Mouse (Mus musculus) neural tube, embryonic 14.5 days (tissue): ENCODE measurements around the gene Prdx6. TPM values are rescaled to one million over a fixed set of nuclear protein-coding genes. Genes with fewer than 3 reads are reported as not detected.

Experiments
- ATAC-seq: fragments of 200-750 bp; cut with Nextera tagmentation; 2 replicates; pipeline ENCODE4 v1.8.0; 2017; ENCODE audit warnings: low read depth, mild to moderate bottlenecking, moderate TSS enrichment, moderate library complexity
- H3K27ac ChIP-seq: fragments of 300-500 bp; sonication (generic); 2 replicates; pipeline ENCODE4 v1.5.1; 2014; ENCODE audit warnings: low read depth, mild to moderate bottlenecking, control low read depth, low read length, moderate library complexity, mixed read lengths
- H3K27me3 ChIP-seq: fragments of 300-500 bp; sonication (generic); 2 replicates; pipeline ENCODE4 v1.6.1; 2014; ENCODE audit warnings: low read length; ENCODE audit not compliant: control insufficient read depth, insufficient read depth
- H3K36me3 ChIP-seq: fragments of 300-500 bp; sonication (generic); 2 replicates; pipeline ENCODE4 v1.6.1; 2014; ENCODE audit warnings: low read length, mixed read lengths; ENCODE audit not compliant: control insufficient read depth, insufficient read depth
- H3K4me1 ChIP-seq: fragments of 300-500 bp; sonication (generic); 2 replicates; pipeline ENCODE4 v1.6.1; 2014; ENCODE audit warnings: low read length; ENCODE audit not compliant: control insufficient read depth, insufficient read depth
- H3K4me2 ChIP-seq: fragments of 300-500 bp; sonication (generic); 2 replicates; pipeline ENCODE4 v1.6.1; 2014; ENCODE audit warnings: mild to moderate bottlenecking, low read depth, low read length, control low read depth
- H3K4me3 ChIP-seq: fragments of 300-500 bp; sonication (generic); 2 replicates; pipeline ENCODE4 v1.5.1; 2014; ENCODE audit warnings: low read depth, low read length, control low read depth, mixed read lengths
- H3K9ac ChIP-seq: fragments of 300-500 bp; sonication (generic); replicated peaks from 2 replicates; pipeline ENCODE4 v1.6.1; 2014; ENCODE audit warnings: low read depth, mild to moderate bottlenecking, control low read depth, low read length, mixed read lengths
- H3K9me3 ChIP-seq: fragments of 300-500 bp; sonication (generic); 2 replicates; pipeline ENCODE4 v1.6.1; 2016; ENCODE audit warnings: low read length; ENCODE audit not compliant: control insufficient read depth
- WGBS: fragments of 180-500 bp; shearing (Covaris S2); extraction: QIAGEN DNeasy Blood & Tissue Kit; methylation state at CpG from one replicate; pipeline ENCODE4 v1.1.7; 2014; 5-methylcytosine and 5-hydroxymethylcytosine counted together
- polyA plus RNA-seq: library from polyadenylated mRNA; unstranded; fragments of >200 nt; fragmentation: Nextera tagmentation; extraction: Ambion mirVana; gene quantifications from 2 replicates; pipeline ENCODE4 v1.2.1, GENCODE M21; 2014

Prdx6 gene
- polyA plus RNA-seq, 1 experiment from 2014 or later: 154 TPM

DNA sequence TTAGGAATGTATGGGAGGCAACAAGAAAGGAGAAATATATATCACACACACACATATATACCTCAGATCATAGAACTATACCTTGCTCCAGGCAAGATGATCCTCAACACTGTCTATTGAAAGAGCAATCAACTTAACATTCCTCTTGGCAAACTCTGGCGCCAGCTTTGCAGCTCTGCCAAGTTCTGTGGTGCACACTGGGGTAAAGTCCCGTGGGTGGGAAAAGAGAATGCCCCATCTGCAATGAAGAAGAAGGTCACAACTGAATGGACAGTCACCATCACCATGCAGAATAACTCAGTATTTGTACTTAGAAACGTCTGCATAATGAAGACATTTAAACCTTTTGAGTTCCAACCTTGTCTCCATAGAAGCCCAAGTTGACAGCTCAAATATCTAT is 3.8 kb downstream of the Prdx6 start:
- no peak overlapping the region for H3K4me2 ChIP-seq
- peaks cover 22% of the 10 kb centered on the region for H3K4me1 ChIP-seq

GRCm38 (mm10) chr1:161237750-161238149 is 13.3 kb downstream of the Prdx6 start:
- Histone ChIP-seq H3K9me3 (no peaks in the 10 kb centered on the region), H3K4me1 (no peaks in the 10 kb centered on the region), H3K27ac (no peak overlapping the region), H3K4me3 (no peak overlapping the region), H3K36me3 (peaks cover 15% of the 10 kb centered on the region), H3K9ac (no peak overlapping the region), H3K27me3 (no peaks in the 10 kb centered on the region), H3K4me2 (no peak overlapping the region)
- 100% methylated on average over 4 of the region's 4 CpGs for WGBS
- no peak for ATAC-seq

More for the DNA sequence above, 3.8 kb downstream of the Prdx6 start:
- no peaks in the 10 kb centered on the region for H3K9me3 ChIP-seq
- WGBS: 71% methylated on average over 3 of the region's 3 CpGs
- ATAC-seq: no peak
- H3K4me3 ChIP-seq: no peak overlapping the region
- H3K27ac ChIP-seq: no peak overlapping the region
- H3K36me3 ChIP-seq: peaks cover 13% of the 10 kb centered on the region
- H3K27me3 ChIP-seq: no peaks in the 10 kb centered on the region
- H3K9ac ChIP-seq: no peak overlapping the region

DNA sequence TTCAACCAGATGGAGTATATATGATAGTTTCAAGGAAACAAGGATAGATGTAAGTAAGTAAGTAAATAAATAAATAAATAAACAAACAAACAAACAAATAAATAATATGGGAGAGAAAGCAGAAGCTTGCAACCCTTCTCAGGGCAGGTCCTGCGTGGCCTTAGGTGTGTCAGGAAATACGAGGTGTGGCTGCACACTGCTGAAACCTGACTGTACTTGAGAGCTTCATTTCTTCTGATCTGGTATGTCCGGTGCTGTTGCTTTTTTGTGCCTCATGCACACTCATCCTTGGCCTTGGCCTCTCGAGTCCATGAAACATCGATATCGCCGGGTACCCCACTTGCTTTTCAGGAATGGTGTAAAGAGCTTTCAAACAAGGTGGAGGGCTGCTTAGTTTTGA is 13.7 kb downstream of the Prdx6 start:
- no peak overlapping the region for H3K27ac ChIP-seq
- WGBS: 95% methylated on average over 7 of the region's 7 CpGs

GRCm38 (mm10) chr1:161233226-161233839 is 17.7 kb downstream of the Prdx6 start:
- Histone ChIP-seq H3K27me3 (no peaks in the 10 kb centered on the region), H3K9ac (no peak overlapping the region), H3K4me1 (no peaks in the 10 kb centered on the region), H3K4me2 (no peak overlapping the region), H3K36me3 (no peaks in the 10 kb centered on the region), H3K9me3 (no peaks in the 10 kb centered on the region), H3K27ac (no peak overlapping the region), H3K4me3 (no peak overlapping the region)
- 90% methylated on average over 13 of the region's 13 CpGs for WGBS
- no peak for ATAC-seq

More for the DNA sequence above, 13.7 kb downstream of the Prdx6 start:
- no peak for ATAC-seq
- no peak overlapping the region for H3K4me3 ChIP-seq
- H3K9me3 ChIP-seq: no peaks in the 10 kb centered on the region
- H3K36me3 ChIP-seq: peaks cover 11% of the 10 kb centered on the region; the same call in 1 of the 2 replicates
- H3K9ac ChIP-seq: no peak overlapping the region
- no peaks in the 10 kb centered on the region for H3K27me3 ChIP-seq
- H3K4me2 ChIP-seq: no peak overlapping the region
- H3K4me1 ChIP-seq: no peaks in the 10 kb centered on the region

GRCm38 (mm10) chr1:161232181-161232580 is 18.8 kb downstream of the Prdx6 start:
- no peak overlapping the region for H3K27ac ChIP-seq
- no peak for ATAC-seq
- H3K4me1 ChIP-seq: no peaks in the 10 kb centered on the region
- no peaks in the 10 kb centered on the region for H3K9me3 ChIP-seq
- 94% methylated on average over 5 of the region's 5 CpGs for WGBS
- no peak overlapping the region for H3K4me2 ChIP-seq
- H3K27me3 ChIP-seq: no peaks in the 10 kb centered on the region
- H3K36me3 ChIP-seq: no peaks in the 10 kb centered on the region
- H3K9ac ChIP-seq: no peak overlapping the region
- no peak overlapping the region for H3K4me3 ChIP-seq

- H3K27me3 ChIP-seq: no peaks in the 10 kb centered on the region
- no peak overlapping the region for H3K4me2 ChIP-seq
- H3K27ac ChIP-seq: no peak overlapping the region
- H3K36me3 ChIP-seq: no peaks in the 10 kb centered on the region
- H3K9me3 ChIP-seq: no peaks in the 10 kb centered on the region
- peak; percentile 60; the same call in 1 of the 2 replicates for ATAC-seq
- no peak overlapping the region for H3K9ac ChIP-seq
- H3K4me3 ChIP-seq: no peak overlapping the region
- 54% methylated on average over 5 of the region's 5 CpGs for WGBS
- H3K4me1 ChIP-seq: no peaks in the 10 kb centered on the region
Measured at GRCm38 (mm10) chr1:161224837-161225236, 26.2 kb downstream of the Prdx6 start.

DNA sequence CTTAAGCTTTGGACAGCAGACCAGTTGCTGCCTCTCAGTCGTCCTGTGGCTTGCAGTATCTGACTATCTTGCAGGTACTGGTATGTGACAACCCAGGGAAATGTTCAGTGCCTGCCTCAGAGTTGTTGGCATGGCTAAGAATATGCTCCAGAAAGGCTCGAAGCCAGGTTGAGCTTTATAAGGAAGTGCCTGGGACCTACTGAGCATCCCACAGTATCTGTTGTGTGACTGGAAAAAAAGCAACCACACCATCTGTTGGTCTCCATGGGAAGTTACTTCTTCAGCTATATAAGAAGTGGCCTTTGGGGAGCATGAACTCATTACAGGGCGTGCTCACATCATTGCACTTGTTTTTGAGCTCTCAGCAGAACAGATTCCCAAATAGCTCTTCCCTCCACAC is 31.2 kb downstream of the Prdx6 start:
- Histone ChIP-seq H3K4me3 (no peak overlapping the region), H3K9ac (no peak overlapping the region), H3K4me2 (no peak overlapping the region), H3K4me1 (no peaks in the 10 kb centered on the region), H3K27me3 (no peaks in the 10 kb centered on the region), H3K9me3 (no peaks in the 10 kb centered on the region), H3K36me3 (no peaks in the 10 kb centered on the region), H3K27ac (no peak overlapping the region)
- no peak for ATAC-seq
- 60% methylated on average over 3 of the region's 3 CpGs for WGBS

- no peaks in the 10 kb centered on the region for H3K4me1 ChIP-seq
- H3K4me2 ChIP-seq: no peak overlapping the region
- H3K9ac ChIP-seq: no peak overlapping the region
- H3K9me3 ChIP-seq: no peaks in the 10 kb centered on the region
- no peaks in the 10 kb centered on the region for H3K27me3 ChIP-seq
- no peak for ATAC-seq
- no peak overlapping the region for H3K27ac ChIP-seq
- WGBS: 28% methylated on average over 4 of the region's 4 CpGs
- H3K4me3 ChIP-seq: no peak overlapping the region
- no peaks in the 10 kb centered on the region for H3K36me3 ChIP-seq
Measured at GRCm38 (mm10) chr1:161214465-161214864, 36.6 kb downstream of the Prdx6 start.

DNA sequence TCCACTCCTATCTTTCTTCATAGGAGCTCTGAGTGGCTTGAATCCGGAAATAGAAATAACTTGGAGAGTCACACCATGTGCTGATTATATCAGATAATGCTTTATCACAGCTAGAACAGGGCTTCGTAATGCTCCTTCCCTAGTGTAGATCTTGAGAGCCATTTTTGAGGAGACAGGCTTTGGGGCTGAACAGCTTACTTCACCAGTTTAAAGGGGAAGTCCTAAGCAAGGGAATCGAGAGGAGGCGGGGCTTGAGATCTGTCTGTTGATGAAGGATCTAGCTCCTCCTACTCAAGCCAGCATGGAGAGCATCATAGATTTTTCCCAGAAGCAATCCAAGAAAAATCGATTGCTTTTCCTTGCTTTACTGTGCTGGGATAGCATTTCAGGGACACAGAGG is 51.2 kb downstream of the Prdx6 start:
- WGBS: 88% methylated on average over 5 of the region's 5 CpGs

More for the DNA sequence above, 51.2 kb downstream of the Prdx6 start:
- Histone ChIP-seq H3K9me3 (no peaks in the 10 kb centered on the region), H3K4me3 (no peak overlapping the region), H3K36me3 (no peaks in the 10 kb centered on the region), H3K4me1 (no peaks in the 10 kb centered on the region), H3K27me3 (no peaks in the 10 kb centered on the region), H3K9ac (no peak overlapping the region), H3K4me2 (no peak overlapping the region), H3K27ac (no peak overlapping the region)
- no peak for ATAC-seq
